Comparison of ENCODE assay signal across 40 mouse cellular contexts in genomic region chr6:83635329-83635728, GRCm38 (mm10). TPM values are rescaled to one million over a fixed set of nuclear protein-coding genes. Genes with fewer than 3 reads are reported as not detected.
"Had no signal": no experiment of that assay in that cellular context is flagged by ENCODE, and none has a peak within 500 bp of the region (broad histone marks: within the 10 kb centered on the region; RNA-seq: fewer than 3 reads in every experiment).

No protein-coding gene starts in this region.

- H3K9ac ChIP-seq: heart, embryonic 13.5 days; heart, embryonic 15.5 days; hindbrain, embryonic 12.5 days; hindbrain, embryonic 14.5 days; kidney, embryonic 15.5 days; limb, embryonic 13.5 days; limb, embryonic 15.5 days had no signal

- H3K9me3 ChIP-seq: heart, embryonic 13.5 days; heart, embryonic 15.5 days; hindbrain, embryonic 10.5 days; hindbrain, embryonic 12.5 days; kidney, embryonic 15.5 days; limb, embryonic 13.5 days; limb, embryonic 15.5 days had no signal

- DNase-seq: gastrocnemius, adult 2 months; gastrocnemius, postnatal 10 days; gastrocnemius, postnatal 25 days; heart, adult 2 months; heart, postnatal 14 days; heart, postnatal 4 days; kidney, adult 11 months; kidney, adult 2 months; kidney, adult 9 months; kidney, postnatal 14 days; kidney, postnatal 36 days; layer of hippocampus, adult 9-11 months; layer of hippocampus, postnatal 36 days; left cerebral cortex, postnatal 4 days had no signal

- H3K27ac ChIP-seq: gastrocnemius, adult 2 months; heart, adult 2 months; heart, embryonic 13.5 days; heart, embryonic 15.5 days; hindbrain, embryonic 10.5 days; hindbrain, embryonic 12.5 days; hindbrain, embryonic 14.5 days; kidney, embryonic 15.5 days; kidney, postnatal 0 days; limb, embryonic 13.5 days; limb, embryonic 15.5 days had no signal

- H3K36me3 ChIP-seq: heart, embryonic 13.5 days; heart, embryonic 15.5 days; hindbrain, embryonic 10.5 days; hindbrain, embryonic 12.5 days; kidney, embryonic 15.5 days; limb, embryonic 13.5 days; limb, embryonic 15.5 days had no signal

- H3K4me2 ChIP-seq: heart, embryonic 11.5 days; heart, embryonic 13.5 days; heart, embryonic 15.5 days; hindbrain, embryonic 12.5 days; hindbrain, embryonic 14.5 days; kidney, embryonic 15.5 days; limb, embryonic 13.5 days; limb, embryonic 15.5 days; liver, embryonic 11.5 days had no signal

- H3K27me3 ChIP-seq: heart, embryonic 13.5 days; heart, embryonic 15.5 days; hindbrain, embryonic 12.5 days had no signal

- ATAC-seq: hindbrain, embryonic 16.5 days; intestine, embryonic 16.5 days had no signal

- H3K4me1 ChIP-seq: heart, embryonic 15.5 days; hindbrain, embryonic 10.5 days; hindbrain, embryonic 12.5 days; kidney, embryonic 15.5 days; limb, embryonic 13.5 days; limb, embryonic 15.5 days had no signal

- H3K4me3 ChIP-seq: gastrocnemius, adult 2 months; heart, adult 2 months; heart, embryonic 13.5 days; heart, embryonic 15.5 days; hindbrain, embryonic 10.5 days; hindbrain, embryonic 12.5 days; kidney, embryonic 15.5 days; limb, embryonic 13.5 days; limb, embryonic 15.5 days had no signal

RNA-seq across cellular contexts. Expression of gene Clec4f, which starts 20.7 kb away (rescaled TPM):
- total RNA-seq: gastrocnemius, adult 2 months; gastrocnemius, postnatal 25 days; granulocyte monocyte progenitor cell, adult 5-6 weeks; heart, postnatal 14 days; heart, postnatal 4 days; layer of hippocampus, adult 18-20 months; layer of hippocampus, adult 8-10 months; layer of hippocampus, postnatal 14 days; layer of hippocampus, postnatal 36 days; left cerebral cortex, adult 18-20 months; left cerebral cortex, adult 8-10 months; left cerebral cortex, postnatal 25 days had no signal
- polyA plus RNA-seq: frontal cortex, adult 2 months; heart, adult 2 months; hindbrain, embryonic 10.5 days; hindbrain, embryonic 12.5 days; hindbrain, embryonic 14.5 days; hindbrain, embryonic 16.5 days; intestine, embryonic 14.5 days; kidney, adult 2 months; kidney, postnatal 0 days; large intestine, adult 2 months; limb, embryonic 11.5 days; limb, embryonic 13.5 days; limb, embryonic 15.5 days had no signal

RNA-seq across cellular contexts. Expression of gene Cd207, which starts 42.3 kb away (rescaled TPM):
- total RNA-seq: gastrocnemius, adult 2 months; gastrocnemius, postnatal 10 days; gastrocnemius, postnatal 25 days; gastrocnemius, postnatal 4 days; granulocyte monocyte progenitor cell, adult 5-6 weeks; layer of hippocampus, adult 18-20 months; layer of hippocampus, adult 8-10 months; layer of hippocampus, postnatal 14 days; layer of hippocampus, postnatal 36 days; left cerebral cortex, adult 18-20 months; left cerebral cortex, postnatal 10 days; left cerebral cortex, postnatal 25 days; left cerebral cortex, postnatal 4 days had no signal
- polyA plus RNA-seq: heart, embryonic 11.5 days; hindbrain, embryonic 10.5 days; hindbrain, embryonic 12.5 days; hindbrain, embryonic 14.5 days; hindbrain, embryonic 16.5 days; intestine, embryonic 14.5 days; intestine, embryonic 16.5 days; kidney, embryonic 15.5 days; kidney, postnatal 0 days; large intestine, adult 2 months; limb, embryonic 11.5 days; limb, embryonic 13.5 days; limb, embryonic 15.5 days; liver, embryonic 11.5 days had no signal
